Mouse (Mus musculus): ENCODE measurements around the gene Lfng.

- TF ChIP-seq CTCF (IDR thresholded peaks at IDR 0.05; ENCODE audit: low read depth, low read length) (no peak), EP300 (IDR thresholded peaks at IDR 0.05; ENCODE audit: insufficient read depth, low read depth, low read length) (no peak)
Measured at GRCm38 (mm10) chr5:140617714-140618113, 10.6 kb downstream of the Lfng start.

Data from ES-Bruce4 (cell line).